Mouse (Mus musculus) limb, embryonic 12.5 days (tissue): ENCODE results near the gene Tmem210. TPM values are rescaled to one million over a fixed set of nuclear protein-coding genes. Genes with fewer than 3 reads are reported as not detected.

Experiments used
- ATAC-seq: fragments of 200-750 bp; cut with Nextera tagmentation; 2 replicates; pipeline ENCODE4 v1.8.0; 2017; ENCODE audit warnings: low read depth, moderate TSS enrichment; ENCODE audit not compliant: insufficient number of reproducible peaks, insufficient read depth, low FRiP score, low TSS enrichment
- H3K27ac ChIP-seq: fragments of 300-500 bp; sonication (generic); 2 replicates; pipeline ENCODE4 v1.5.1; 2016; ENCODE audit warnings: mild to moderate bottlenecking, moderate library complexity
- H3K27me3 ChIP-seq: fragments of 300-500 bp; sonication (generic); 2 replicates; pipeline ENCODE4 v1.6.1; 2016; ENCODE audit warnings: mild to moderate bottlenecking, moderate library complexity
- H3K36me3 ChIP-seq: fragments of 300-500 bp; sonication (generic); 2 replicates; pipeline ENCODE4 v1.6.1; 2016; ENCODE audit warnings: mild to moderate bottlenecking, moderate library complexity
- H3K4me1 ChIP-seq: fragments of 300-500 bp; sonication (generic); replicated peaks from 2 replicates; pipeline ENCODE4 v1.6.1; 2016
- H3K4me2 ChIP-seq: fragments of 300-500 bp; sonication (generic); 2 replicates; pipeline ENCODE4 v1.6.1; 2016; ENCODE audit warnings: mild to moderate bottlenecking, moderate library complexity
- H3K4me3 ChIP-seq: fragments of 300-500 bp; sonication (generic); replicated peaks from 2 replicates; pipeline ENCODE4 v1.5.1; 2016; ENCODE audit warnings: mild to moderate bottlenecking
- H3K9ac ChIP-seq: fragments of 300-500 bp; sonication (generic); replicated peaks from 2 replicates; pipeline ENCODE4 v1.6.1; 2016; ENCODE audit warnings: mild to moderate bottlenecking, moderate library complexity
- H3K9me3 ChIP-seq: fragments of 300-500 bp; sonication (generic); 2 replicates; pipeline ENCODE4 v1.6.1; 2016; ENCODE audit warnings: mild to moderate bottlenecking, moderate library complexity
- WGBS: fragments of 180-500 bp; shearing (Covaris S2); methylation state at CpG from one replicate; pipeline ENCODE4 v1.1.7; 2016; 5-methylcytosine and 5-hydroxymethylcytosine counted together
- polyA plus RNA-seq: library from polyadenylated mRNA; unstranded; fragments of >200 nt; fragmentation: Nextera tagmentation; extraction: Ambion mirVana; gene quantifications from 2 replicates; pipeline ENCODE4 v1.2.1, GENCODE M21; 2016

The Tmem210 gene
- polyA plus RNA-seq, 1 experiment from 2014 or later, result not detected

DNA sequence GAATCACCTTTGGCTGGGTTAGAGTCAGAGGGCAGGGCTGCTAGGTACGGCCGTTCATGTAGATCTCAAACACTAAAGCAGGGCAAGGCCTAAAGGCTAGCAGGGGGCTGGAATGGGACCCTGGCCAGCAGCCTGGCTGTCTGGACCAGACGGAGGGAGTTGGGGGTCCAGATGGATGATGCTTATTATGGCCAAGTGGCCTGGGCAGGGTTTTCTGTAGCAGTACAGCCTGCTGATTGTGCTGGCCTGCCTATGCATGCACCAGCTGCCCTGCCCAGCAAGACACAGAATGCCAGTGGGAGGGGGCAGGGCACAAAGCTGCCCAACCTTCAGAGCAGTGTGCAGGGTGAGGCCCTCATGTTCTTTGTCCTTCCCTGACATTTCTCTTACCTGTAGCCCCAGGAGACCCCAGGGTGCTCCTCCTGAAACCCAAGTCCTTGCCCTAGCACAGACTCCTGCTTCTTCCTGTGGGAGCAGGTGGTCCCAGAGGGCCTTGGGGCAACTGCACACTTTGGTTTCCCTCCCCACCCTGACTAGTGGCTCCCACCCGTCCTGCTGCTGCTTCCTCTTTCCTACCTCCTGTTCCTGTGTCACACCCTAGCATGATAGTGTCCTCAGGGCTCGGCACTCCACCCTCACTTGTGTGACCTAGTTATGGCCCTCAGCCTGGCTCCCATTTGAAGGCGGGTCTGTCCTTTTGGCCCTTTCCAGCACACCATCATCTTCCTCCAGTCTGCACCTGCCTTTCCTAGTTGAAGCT, 21.9 kb upstream of the Tmem210 start:
- Histone ChIP-seq H3K36me3 (peaks cover 32% of the 10 kb centered on the region), H3K4me1 (peaks cover 38% of the 10 kb centered on the region), H3K4me3 (no peak overlapping the region), H3K4me2 (no peak overlapping the region), H3K27me3 (peaks cover 27% of the 10 kb centered on the region), H3K9ac (no peak overlapping the region; the same call in 1 of the 2 replicates), H3K9me3 (no peaks in the 10 kb centered on the region), H3K27ac (no peak overlapping the region)
- 67% methylated on average over 6 of the region's 6 CpGs for WGBS
- no peak for ATAC-seq

DNA sequence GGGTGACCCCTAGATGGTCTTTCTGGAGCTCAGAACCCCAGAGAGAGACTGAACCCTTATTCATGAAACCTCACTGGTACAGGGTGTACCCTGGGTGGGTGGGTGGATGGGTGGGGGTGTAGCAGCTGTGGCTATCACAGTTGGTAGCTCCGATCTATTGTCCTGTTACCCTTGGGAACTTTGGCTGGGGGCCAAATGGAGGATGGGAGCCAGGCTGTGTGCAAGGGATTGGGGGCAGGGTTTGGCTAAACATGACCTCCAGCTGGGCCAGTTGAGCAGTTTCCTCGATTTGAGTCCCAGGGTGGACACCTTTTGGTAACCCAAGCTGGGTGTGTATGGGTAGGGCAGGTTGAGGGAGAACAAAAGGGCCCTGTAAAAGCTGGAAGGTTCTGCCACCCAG, 21.2 kb upstream of the Tmem210 start:
- no peak overlapping the region for H3K27ac ChIP-seq
- peaks cover 27% of the 10 kb centered on the region for H3K27me3 ChIP-seq
- no peaks in the 10 kb centered on the region for H3K9me3 ChIP-seq
- 45% methylated on average over 2 of the region's 2 CpGs for WGBS
- no peak for ATAC-seq
- peaks cover 45% of the 10 kb centered on the region for H3K4me1 ChIP-seq
- peaks cover 33% of the 10 kb centered on the region for H3K36me3 ChIP-seq
- H3K4me3 ChIP-seq, result no peak overlapping the region
- no peak overlapping the region for H3K4me2 ChIP-seq
- no peak overlapping the region; the same call in 1 of the 2 replicates for H3K9ac ChIP-seq

- Histone ChIP-seq H3K27ac (no peak overlapping the region), H3K9ac (no peak overlapping the region; the same call in 1 of the 2 replicates), H3K36me3 (peaks cover 33% of the 10 kb centered on the region), H3K27me3 (peaks cover 27% of the 10 kb centered on the region), H3K4me3 (no peak overlapping the region), H3K4me2 (no peak overlapping the region), H3K9me3 (no peaks in the 10 kb centered on the region), H3K4me1 (peaks cover 45% of the 10 kb centered on the region)
- no peak for ATAC-seq
Observed at GRCm38 (mm10) chr2:25267241-25267640, 20.7 kb upstream of the Tmem210 start.

DNA sequence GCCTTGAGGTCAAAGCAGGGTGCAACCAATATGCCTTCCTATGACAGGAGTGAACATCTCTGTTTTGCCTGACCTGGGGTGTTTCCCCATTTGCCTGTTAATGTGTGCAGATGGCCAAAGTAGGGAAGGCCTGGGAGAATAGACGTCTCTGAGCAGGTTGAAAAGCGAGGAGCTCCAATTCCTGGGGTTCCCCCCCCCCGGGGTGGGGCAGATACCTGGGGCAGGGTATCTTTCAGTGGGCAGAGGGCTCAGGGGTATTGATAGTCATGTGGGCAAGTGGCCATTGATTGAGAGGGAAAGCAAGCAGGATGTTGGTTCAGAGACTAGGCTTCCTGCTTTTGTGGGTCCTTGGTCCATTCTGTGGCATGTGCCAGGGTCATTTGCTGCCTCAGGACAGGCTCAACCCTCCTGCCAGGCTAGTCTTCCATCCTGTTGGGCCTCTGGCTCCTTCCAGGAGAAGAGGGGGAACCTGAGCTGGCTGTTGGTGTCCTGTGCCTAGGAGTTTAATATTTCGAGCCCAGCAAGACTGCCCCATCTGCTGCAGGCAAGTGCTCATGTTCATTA, 20.1 kb upstream of the Tmem210 start:
- H3K9ac ChIP-seq, result no peak overlapping the region
- H3K4me3 ChIP-seq, result no peak overlapping the region
- peaks cover 25% of the 10 kb centered on the region for H3K27me3 ChIP-seq
- no peak overlapping the region for H3K27ac ChIP-seq
- WGBS, result 68% methylated on average over 4 of the region's 4 CpGs
- ATAC-seq, result no peak
- H3K9me3 ChIP-seq, result no peaks in the 10 kb centered on the region
- H3K4me2 ChIP-seq, result no peak overlapping the region
- peaks cover 45% of the 10 kb centered on the region for H3K4me1 ChIP-seq
- peaks cover 33% of the 10 kb centered on the region for H3K36me3 ChIP-seq

GRCm38 (mm10) chr2:25271827-25272511, 16.0 kb upstream of the Tmem210 start, which contains the start of the genes Ssna1 and Anapc2:
Gene Ssna1, minus strand, starts transcription at chr2:25272438.
Gene Anapc2, plus strand, starts transcription at chr2:25272478.
- peaks cover 28% of the 10 kb centered on the region for H3K4me1 ChIP-seq
- peak within 1 kb of the TSS; percentile 68 for H3K4me3 ChIP-seq
- peaks cover 71% of the 10 kb centered on the region for H3K36me3 ChIP-seq
- under 1% methylated on average over 55 of the region's 55 CpGs for WGBS
- H3K4me2 ChIP-seq, result peak within 1 kb of the TSS; percentile 96
- peak within 1 kb of the TSS; percentile 54 for H3K27ac ChIP-seq
- no peaks in the 10 kb centered on the region for H3K9me3 ChIP-seq
- peak within 1 kb of the TSS; percentile 84 for H3K9ac ChIP-seq
- ATAC-seq, result peak; percentile 94
- H3K27me3 ChIP-seq, result no peaks in the 10 kb centered on the region

DNA sequence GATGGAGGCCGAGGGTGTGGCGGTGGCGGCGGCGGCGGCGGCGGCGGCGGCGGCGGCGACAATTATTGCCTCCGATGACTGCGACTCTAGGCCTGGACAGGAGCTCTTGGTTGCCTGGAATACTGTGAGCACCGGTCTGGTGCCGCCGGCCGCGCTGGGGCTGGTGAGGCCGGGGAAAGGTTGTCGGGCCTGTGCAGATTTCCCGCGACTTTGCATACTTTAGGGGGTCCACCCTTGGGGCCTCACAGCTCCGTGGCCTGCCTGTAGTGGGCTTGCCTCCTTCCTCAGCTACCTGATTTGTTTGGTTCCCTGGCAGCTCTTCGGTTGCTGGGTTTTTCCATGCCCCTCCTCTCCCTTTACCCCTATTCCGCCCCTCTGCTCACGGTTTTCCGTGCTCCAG, 15.4 kb upstream of the Tmem210 start:
- Histone ChIP-seq H3K9me3 (no peaks in the 10 kb centered on the region), H3K9ac (peak overlapping the region; percentile 76), H3K4me2 (peak overlapping the region; percentile 96), H3K4me3 (peak overlapping the region; percentile 68), H3K27ac (no peak overlapping the region), H3K27me3 (no peaks in the 10 kb centered on the region), H3K4me1 (peaks cover 23% of the 10 kb centered on the region), H3K36me3 (peaks cover 74% of the 10 kb centered on the region)
- 1% methylated on average over 29 of the region's 29 CpGs for WGBS
- peak; percentile 71 for ATAC-seq

DNA sequence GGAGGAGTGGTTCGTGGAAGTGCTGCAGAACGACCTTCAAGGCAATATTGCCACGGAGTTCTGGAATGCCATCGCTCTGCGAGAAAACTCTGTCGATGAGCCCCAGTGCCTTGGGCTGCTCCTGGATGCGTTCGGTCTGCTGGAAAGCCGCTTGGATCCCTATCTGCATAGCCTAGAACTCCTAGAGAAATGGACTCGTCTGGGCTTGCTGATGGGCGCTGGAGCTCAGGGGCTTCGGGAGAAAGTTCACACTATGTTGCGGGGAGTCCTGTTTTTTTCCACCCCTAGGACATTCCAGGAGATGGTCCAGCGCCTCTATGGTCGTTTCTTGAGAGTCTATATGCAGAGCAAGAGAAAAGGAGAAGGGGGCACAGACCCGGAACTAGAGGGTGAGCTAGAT, 14.9 kb upstream of the Tmem210 start:
- Histone ChIP-seq H3K4me2 (peak overlapping the region; percentile 96), H3K36me3 (peaks cover 77% of the 10 kb centered on the region), H3K9me3 (no peaks in the 10 kb centered on the region), H3K27me3 (no peaks in the 10 kb centered on the region), H3K4me1 (peaks cover 23% of the 10 kb centered on the region), H3K27ac (no peak overlapping the region), H3K4me3 (peak overlapping the region; percentile 68), H3K9ac (peak overlapping the region; percentile 76)
- WGBS, result 38% methylated on average over 16 of the region's 16 CpGs
- ATAC-seq, result no peak

DNA sequence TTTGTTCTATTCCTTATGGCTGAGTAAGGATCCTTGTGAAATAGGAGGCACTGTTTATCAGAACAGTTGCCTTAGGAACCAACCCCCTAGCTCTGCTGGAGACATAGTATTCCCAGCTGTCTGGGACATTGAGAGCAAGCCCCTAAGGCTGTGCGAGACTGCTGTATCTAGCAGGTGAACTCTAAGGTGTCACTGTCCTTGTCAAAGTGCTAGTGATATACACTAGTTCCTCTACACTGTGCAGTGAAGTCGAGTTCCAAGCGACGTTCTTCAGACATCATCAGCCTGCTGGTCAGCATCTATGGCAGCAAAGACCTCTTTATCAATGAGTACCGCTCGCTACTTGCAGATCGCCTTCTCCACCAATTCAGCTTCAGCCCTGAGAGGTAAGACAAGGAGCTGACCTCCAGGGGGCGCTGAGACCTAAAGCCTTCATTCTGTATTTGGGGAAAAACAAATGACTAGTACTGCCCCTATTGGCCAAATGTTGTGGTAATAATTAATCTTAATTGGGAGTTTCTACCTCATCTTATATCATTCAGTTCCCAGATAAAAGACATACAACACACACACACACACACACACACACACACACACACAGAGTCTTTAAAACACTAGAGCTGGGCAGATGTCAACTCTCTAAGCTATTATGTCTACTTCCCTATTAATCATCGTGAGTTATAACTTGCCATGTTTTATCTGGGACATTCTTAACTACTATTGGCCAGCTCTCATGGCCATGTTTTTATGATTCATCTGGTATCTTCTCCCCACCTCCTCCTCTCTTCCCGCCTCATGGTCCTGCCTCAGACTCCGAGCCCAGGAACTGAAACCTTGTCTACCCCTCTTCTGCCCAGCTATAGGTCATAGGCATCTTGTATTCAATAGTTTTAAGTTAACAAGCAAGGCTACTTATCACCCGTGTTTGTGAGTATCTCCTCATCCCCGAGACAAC, 8.7 kb upstream of the Tmem210 start:
- ATAC-seq, result no peak
- WGBS, result 66% methylated on average over 13 of the region's 13 CpGs

GRCm38 (mm10) chr2:25285551-25285950, 2.4 kb upstream of the Tmem210 start:
- peaks cover 44% of the 10 kb centered on the region for H3K27me3 ChIP-seq
- H3K36me3 ChIP-seq, result peaks cover 57% of the 10 kb centered on the region
- H3K4me2 ChIP-seq, result no peak overlapping the region
- WGBS, result 89% methylated on average over 2 of the region's 2 CpGs
- H3K4me1 ChIP-seq, result peaks cover 8% of the 10 kb centered on the region; the same call in 1 of the 2 replicates
- no peak for ATAC-seq
- no peak overlapping the region for H3K27ac ChIP-seq
- no peaks in the 10 kb centered on the region for H3K9me3 ChIP-seq
- no peak overlapping the region for H3K4me3 ChIP-seq
- no peak overlapping the region for H3K9ac ChIP-seq

More for the DNA sequence above, 8.7 kb upstream of the Tmem210 start:
- Histone ChIP-seq H3K27ac (no peak overlapping the region), H3K9ac (no peak overlapping the region), H3K4me1 (no peaks in the 10 kb centered on the region), H3K27me3 (no peaks in the 10 kb centered on the region), H3K36me3 (peaks cover 98% of the 10 kb centered on the region), H3K9me3 (no peaks in the 10 kb centered on the region), H3K4me3 (no peak overlapping the region), H3K4me2 (no peak overlapping the region)

GRCm38 (mm10) chr2:25286314-25286713, 1.6 kb upstream of the Tmem210 start:
- H3K9ac ChIP-seq, result no peak overlapping the region
- 75% methylated on average over 1 of the region's 1 CpGs for WGBS
- H3K4me2 ChIP-seq, result no peak overlapping the region
- H3K9me3 ChIP-seq, result no peaks in the 10 kb centered on the region
- no peak overlapping the region for H3K4me3 ChIP-seq
- peaks cover 11% of the 10 kb centered on the region; the same call in 1 of the 2 replicates for H3K4me1 ChIP-seq
- H3K27me3 ChIP-seq, result peaks cover 52% of the 10 kb centered on the region
- no peak for ATAC-seq
- no peak overlapping the region for H3K27ac ChIP-seq
- H3K36me3 ChIP-seq, result peaks cover 49% of the 10 kb centered on the region
